Mouse (Mus musculus) liver, embryonic 11.5 days (tissue): ENCODE data around the gene Irf2bpl. TPM values are rescaled to one million over a fixed set of nuclear protein-coding genes. Genes with fewer than 3 reads are reported as not detected.

Experiments
- ATAC-seq: fragments of 200-750 bp; cut with Nextera tagmentation; replicated peaks from 2 replicates; pipeline ENCODE4 v1.8.0; 2017; ENCODE audit warnings: moderate number of reproducible peaks, mild to moderate bottlenecking, moderate TSS enrichment, moderate library complexity; ENCODE audit not compliant: low FRiP score
- DNase-seq: peaks from one replicate; pipeline ENCODE4 v3.0.0-alpha.2; 2017; ENCODE audit warnings: low spot score
- H3K27ac ChIP-seq: fragments of 300-500 bp; sonication (generic); 2 replicates; pipeline ENCODE4 v1.5.1; 2014; ENCODE audit warnings: mild to moderate bottlenecking, low read depth, low read length, control low read depth
- H3K27me3 ChIP-seq: fragments of 300-500 bp; sonication (generic); replicated peaks from 2 replicates; pipeline ENCODE4 v1.6.1; 2014; ENCODE audit warnings: low read length, mixed read lengths; ENCODE audit not compliant: control insufficient read depth, insufficient read depth
- H3K36me3 ChIP-seq: fragments of 300-500 bp; sonication (generic); 2 replicates; pipeline ENCODE4 v1.6.1; 2014; ENCODE audit warnings: mild to moderate bottlenecking, low read length, moderate library complexity, mixed read lengths; ENCODE audit not compliant: control insufficient read depth, insufficient read depth
- H3K4me1 ChIP-seq: fragments of 300-500 bp; sonication (generic); replicated peaks from 2 replicates; pipeline ENCODE4 v1.6.1; 2014; ENCODE audit warnings: low read length, mixed read lengths; ENCODE audit not compliant: control insufficient read depth, insufficient read depth
- H3K4me2 ChIP-seq: fragments of 300-500 bp; sonication (generic); 2 replicates; pipeline ENCODE4 v1.6.1; 2014; ENCODE audit warnings: mild to moderate bottlenecking, control low read depth, moderate library complexity
- H3K4me3 ChIP-seq: fragments of 300-500 bp; sonication (generic); 2 replicates; pipeline ENCODE4 v1.5.1; 2014; ENCODE audit warnings: low read depth, low read length, control low read depth
- H3K9ac ChIP-seq: fragments of 300-500 bp; sonication (generic); 2 replicates; pipeline ENCODE4 v1.6.1; 2014; ENCODE audit warnings: low read depth, low read length, control low read depth
- H3K9me3 ChIP-seq: fragments of 300-500 bp; sonication (generic); 2 replicates; pipeline ENCODE4 v1.6.1; 2016; ENCODE audit warnings: low read length, inconsistent platforms, mixed read lengths; ENCODE audit not compliant: control insufficient read depth
- WGBS: fragments of 180-500 bp; shearing (Covaris S2); extraction: QIAGEN DNeasy Blood & Tissue Kit; methylation state at CpG from one replicate; pipeline ENCODE4 v1.1.7; 2014; 5-methylcytosine and 5-hydroxymethylcytosine counted together
- polyA plus RNA-seq: library from polyadenylated mRNA; unstranded; fragments of >200 nt; fragmentation: Nextera tagmentation; extraction: Ambion mirVana; gene quantifications from 2 replicates; pipeline ENCODE4 v1.2.1, GENCODE M21; 2014

Gene Irf2bpl
- polyA plus RNA-seq, 1 experiment from 2014 or later: 9.7 TPM

DNA sequence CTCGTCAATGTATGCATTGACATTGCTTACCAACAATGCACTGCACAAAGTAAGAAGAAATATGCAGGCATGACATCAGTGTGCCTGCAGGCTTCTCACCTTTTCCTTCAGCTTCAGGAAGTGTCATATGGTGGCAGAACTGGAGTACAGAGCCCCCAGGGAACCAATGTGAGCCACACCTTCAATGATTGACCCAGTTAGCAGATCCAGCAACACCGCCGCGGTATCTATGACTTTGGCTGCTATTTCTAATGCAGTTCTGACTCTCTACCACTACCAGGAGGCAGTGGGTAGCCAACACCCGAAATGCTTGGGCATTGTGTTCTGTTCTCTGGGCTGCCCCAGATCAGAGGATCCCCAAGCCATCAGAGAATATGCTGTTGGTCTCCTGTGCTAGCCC is 33.9 kb downstream of the Irf2bpl start:
- DNase-seq: no peak
- H3K36me3 ChIP-seq: no peaks in the 10 kb centered on the region
- ATAC-seq: no peak
- H3K4me1 ChIP-seq: peaks cover 10% of the 10 kb centered on the region
- H3K27ac ChIP-seq: no peak overlapping the region
- no peak overlapping the region for H3K9ac ChIP-seq
- WGBS: 84% methylated on average over 5 of the region's 5 CpGs
- H3K9me3 ChIP-seq: no peaks in the 10 kb centered on the region
- H3K27me3 ChIP-seq: no peaks in the 10 kb centered on the region
- no peak overlapping the region for H3K4me3 ChIP-seq
- no peak overlapping the region for H3K4me2 ChIP-seq

DNA sequence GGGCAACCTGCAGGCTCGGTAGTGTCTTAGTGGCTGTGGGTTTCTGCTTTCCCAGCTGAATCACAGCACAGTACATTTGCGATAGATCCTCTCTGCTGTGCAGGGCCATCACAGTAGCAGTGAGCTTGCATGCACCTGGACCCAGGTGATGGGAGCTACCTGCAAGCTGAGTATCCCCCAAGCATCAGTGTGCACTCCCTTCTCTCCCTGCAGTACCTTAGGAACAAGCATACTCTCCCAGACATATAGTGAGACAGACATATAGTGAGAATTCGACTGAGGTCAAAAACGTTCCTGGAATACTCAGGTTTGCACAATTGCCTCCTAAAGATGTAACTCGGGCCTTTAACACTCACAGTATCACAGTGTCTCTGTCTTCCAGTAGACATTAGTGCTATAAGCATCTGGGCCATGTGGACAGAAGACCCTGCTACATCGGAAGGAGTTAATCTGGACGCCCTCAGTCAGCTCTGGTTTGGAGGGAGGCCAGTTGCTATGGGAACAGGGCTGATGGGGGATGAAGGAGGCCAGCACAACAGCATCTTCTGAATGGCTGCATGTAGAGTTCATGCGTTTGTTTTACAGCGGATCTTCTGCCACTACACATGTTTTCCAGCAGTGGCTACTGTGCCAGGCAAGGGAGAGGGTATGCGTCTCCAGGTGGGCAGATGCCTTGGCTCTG is 34.5 kb downstream of the Irf2bpl start:
- no peak for ATAC-seq
- no peaks in the 10 kb centered on the region for H3K27me3 ChIP-seq

DNA sequence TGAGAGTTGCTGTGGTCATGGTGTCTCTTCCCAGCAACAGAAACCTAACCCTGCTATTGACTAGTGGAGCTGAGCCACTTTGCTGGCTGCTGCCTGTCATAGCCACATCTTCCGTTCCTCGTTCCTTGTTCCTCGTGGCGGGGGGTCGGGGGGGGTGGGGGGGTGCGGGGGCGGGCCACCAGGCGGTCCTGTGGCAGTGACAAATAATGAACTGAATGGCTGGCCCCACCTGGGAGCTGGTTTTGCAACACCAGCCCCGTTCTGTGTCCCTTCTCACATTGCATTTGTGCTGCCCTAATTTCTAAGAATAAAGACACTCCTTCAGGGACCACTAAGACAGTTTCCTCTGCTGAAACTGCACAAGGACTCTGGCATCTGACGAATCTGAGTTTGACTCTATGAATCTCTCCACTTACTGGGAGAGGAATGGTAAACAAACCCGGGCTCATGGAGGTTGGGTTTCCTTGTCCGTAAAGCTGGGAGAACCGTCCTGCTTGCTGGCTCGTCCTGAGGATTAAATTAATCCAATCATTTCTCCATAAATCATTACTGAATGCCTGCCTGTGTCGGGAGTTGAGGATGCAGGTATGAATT is 41.6 kb downstream of the Irf2bpl start:
- H3K9ac ChIP-seq: no peak overlapping the region
- no peaks in the 10 kb centered on the region for H3K27me3 ChIP-seq
- no peak overlapping the region for H3K27ac ChIP-seq
- H3K9me3 ChIP-seq: no peaks in the 10 kb centered on the region
- H3K4me1 ChIP-seq: peaks cover 11% of the 10 kb centered on the region
- ATAC-seq (no peak), DNase-seq (no peak)
- H3K36me3 ChIP-seq: no peaks in the 10 kb centered on the region
- H3K4me3 ChIP-seq: no peak overlapping the region
- no peak overlapping the region for H3K4me2 ChIP-seq
- 33% methylated on average over 15 of the region's 15 CpGs for WGBS

More for the DNA sequence above, 34.5 kb downstream of the Irf2bpl start:
- no peak overlapping the region for H3K4me2 ChIP-seq
- H3K4me3 ChIP-seq: no peak overlapping the region
- DNase-seq: no peak
- H3K27ac ChIP-seq: no peak overlapping the region
- no peaks in the 10 kb centered on the region for H3K36me3 ChIP-seq
- no peaks in the 10 kb centered on the region for H3K9me3 ChIP-seq
- WGBS: 77% methylated on average over 10 of the region's 10 CpGs
- H3K4me1 ChIP-seq: peaks cover 5% of the 10 kb centered on the region
- no peak overlapping the region for H3K9ac ChIP-seq

DNA sequence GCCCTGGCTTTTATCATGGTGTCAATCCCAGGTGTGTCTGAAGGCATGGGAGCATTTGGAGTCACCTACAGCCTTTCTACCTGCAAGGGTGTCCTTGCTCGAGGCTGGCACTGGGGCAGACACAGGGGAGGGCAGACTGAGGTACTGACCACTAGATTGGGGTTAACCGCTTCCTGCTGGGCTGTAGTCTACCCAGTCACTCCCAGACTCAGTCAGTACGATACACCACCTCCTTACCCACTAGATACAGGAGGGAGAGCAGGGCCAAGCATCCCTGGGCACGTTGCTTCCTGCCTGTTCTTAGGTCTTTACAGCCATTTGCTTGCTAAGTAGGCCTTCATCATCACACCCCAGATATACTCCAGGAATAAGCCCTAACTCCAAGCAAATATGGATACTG is 44.1 kb downstream of the Irf2bpl start:
- Histone ChIP-seq H3K9me3 (no peaks in the 10 kb centered on the region), H3K27ac (no peak overlapping the region), H3K36me3 (no peaks in the 10 kb centered on the region), H3K27me3 (no peaks in the 10 kb centered on the region), H3K4me2 (no peak overlapping the region), H3K4me1 (peaks cover 18% of the 10 kb centered on the region), H3K9ac (no peak overlapping the region), H3K4me3 (no peak overlapping the region)
- WGBS: 63% methylated on average over 4 of the region's 4 CpGs
- no peak for ATAC-seq
- DNase-seq: no peak

GRCm38 (mm10) chr12:86838181-86838580 is 46.4 kb downstream of the Irf2bpl start:
- peaks cover 38% of the 10 kb centered on the region for H3K4me1 ChIP-seq
- H3K36me3 ChIP-seq: no peaks in the 10 kb centered on the region
- H3K4me2 ChIP-seq: no peak overlapping the region
- WGBS: 77% methylated on average over 2 of the region's 2 CpGs
- no peaks in the 10 kb centered on the region for H3K9me3 ChIP-seq
- no peak overlapping the region for H3K27ac ChIP-seq
- no peaks in the 10 kb centered on the region for H3K27me3 ChIP-seq
- DNase-seq (no peak), ATAC-seq (no peak)
- no peak overlapping the region for H3K9ac ChIP-seq
- H3K4me3 ChIP-seq: no peak overlapping the region

DNA sequence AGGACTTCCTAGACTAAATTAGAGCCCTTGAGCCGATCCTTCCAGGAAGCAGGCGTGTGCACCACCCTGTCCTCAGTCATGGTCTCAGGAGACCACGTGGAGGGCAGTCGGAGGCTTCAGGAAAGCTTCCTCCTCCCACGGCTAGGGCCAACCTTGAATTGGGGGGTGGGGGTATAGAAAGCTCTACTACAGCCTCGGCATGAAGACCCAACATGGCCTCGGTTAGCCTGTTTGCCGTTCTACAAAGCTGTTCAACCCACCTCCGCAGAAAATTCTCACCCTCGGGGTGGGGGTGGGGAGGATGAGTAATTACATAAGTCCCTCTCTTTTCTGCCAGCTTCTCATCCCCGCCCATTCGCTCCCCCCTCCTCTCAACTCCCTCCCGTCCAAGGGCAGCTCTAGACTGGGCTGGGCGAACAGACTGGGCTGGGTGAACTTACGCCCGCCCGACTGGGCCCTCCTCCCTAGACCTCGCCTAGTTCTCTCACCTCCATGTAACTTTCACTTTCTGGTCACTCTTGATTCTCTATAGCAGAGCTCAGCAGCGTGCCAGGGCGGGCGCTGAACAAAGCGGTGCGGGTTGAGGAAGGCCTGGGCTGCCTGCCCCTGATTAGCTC is 48.1 kb downstream of the Irf2bpl start:
- no peaks in the 10 kb centered on the region for H3K27me3 ChIP-seq
- peak overlapping the region; percentile 65 for H3K4me2 ChIP-seq
- H3K9ac ChIP-seq: peak overlapping the region; percentile 61
- WGBS: 8% methylated on average over 23 of the region's 23 CpGs
- H3K27ac ChIP-seq: peak overlapping the region; percentile 82
- H3K4me3 ChIP-seq: peak overlapping the region; percentile 32
- H3K4me1 ChIP-seq: peaks cover 54% of the 10 kb centered on the region
- no peaks in the 10 kb centered on the region for H3K9me3 ChIP-seq
- H3K36me3 ChIP-seq: no peaks in the 10 kb centered on the region
- DNase-seq (peak; percentile 84), ATAC-seq (peak; percentile 88)

DNA sequence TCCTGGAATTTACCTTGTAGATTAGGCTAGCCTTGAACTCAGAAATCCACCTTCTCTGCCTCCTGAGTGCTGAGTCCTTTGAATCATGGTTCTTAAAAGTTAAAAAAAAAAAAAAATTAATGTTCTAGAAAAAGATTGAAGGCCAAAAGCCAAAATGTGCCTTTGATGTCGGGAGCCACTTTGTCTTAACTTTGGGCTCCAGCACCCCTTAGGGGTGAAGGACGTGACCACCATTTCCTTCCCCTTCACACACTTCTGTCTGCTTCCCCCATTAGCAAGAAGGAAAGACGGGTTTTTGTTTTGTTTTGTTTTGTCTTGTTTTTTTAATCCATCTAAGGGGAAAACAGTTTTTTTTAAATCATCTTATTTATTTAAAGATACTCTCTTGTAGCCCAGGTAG is 48.7 kb downstream of the Irf2bpl start:
- ATAC-seq: no peak
- Histone ChIP-seq H3K4me1 (peaks cover 55% of the 10 kb centered on the region), H3K27me3 (no peaks in the 10 kb centered on the region), H3K4me3 (no peak overlapping the region), H3K9ac (no peak overlapping the region), H3K9me3 (no peaks in the 10 kb centered on the region), H3K36me3 (no peaks in the 10 kb centered on the region), H3K27ac (peak overlapping the region; percentile 82), H3K4me2 (no peak overlapping the region; the same call in 1 of the 2 replicates)
- WGBS: 55% methylated on average over 3 of the region's 3 CpGs
- DNase-seq: no peak

DNA sequence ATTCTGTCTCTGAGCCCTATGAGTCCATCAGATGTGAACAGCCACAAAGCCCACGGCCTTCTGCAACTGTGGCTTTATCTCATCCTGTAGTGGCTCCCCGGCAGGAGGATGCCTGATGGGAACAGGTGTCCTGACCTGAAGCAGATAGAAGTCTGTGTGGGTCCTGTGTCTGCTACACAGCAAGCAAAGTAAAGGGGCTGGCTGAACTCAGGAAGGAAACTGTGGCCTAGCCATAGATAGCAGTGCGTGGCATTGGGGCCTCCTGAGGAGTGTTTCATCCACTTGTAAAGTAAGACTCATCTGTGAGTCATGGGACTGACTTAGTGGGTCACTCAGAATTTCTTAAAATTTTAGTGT is 50.2 kb downstream of the Irf2bpl start:
- 34% methylated on average over 3 of the region's 3 CpGs for WGBS
- peak overlapping the region; percentile 83 for H3K27ac ChIP-seq
- no peak overlapping the region; the same call in 1 of the 2 replicates for H3K9ac ChIP-seq
- H3K27me3 ChIP-seq: no peaks in the 10 kb centered on the region
- H3K4me1 ChIP-seq: peaks cover 60% of the 10 kb centered on the region
- no peak overlapping the region for H3K4me3 ChIP-seq
- ATAC-seq (peak; percentile 48), DNase-seq (no peak)
- H3K4me2 ChIP-seq: peak overlapping the region; percentile 8; the same call in 1 of the 2 replicates
- H3K9me3 ChIP-seq: no peaks in the 10 kb centered on the region
- H3K36me3 ChIP-seq: no peaks in the 10 kb centered on the region
